Mouse (Mus musculus) ovary, adult 10 weeks (tissue): ENCODE measurements around the gene Kif7. TPM values are rescaled to one million over a fixed set of nuclear protein-coding genes. Genes with fewer than 3 reads are reported as not detected.

Experiments used
- polyA plus RNA-seq: library from polyadenylated mRNA; stranded (reverse); fragments of 350-450 nt; fragmentation: Illumina TruSeq; extraction: RNeasy Lipid Tissue Mini Kit (QIAGEN cat#74804); gene quantifications from one replicate; pipeline ENCODE4 v1.2.3, GENCODE M21; 2014

Kif7 gene
- polyA plus RNA-seq: 0.88 TPM

GRCm38 (mm10) chr7:79715187-79715981 is at the start of gene Kif7:
TSS of gene Kif7 (minus strand) at chr7:79715720.

GRCm38 (mm10) chr7:79742659-79743536 is 27.4 kb upstream of the Kif7 start, which contains the start of the genes Pex11a and Wdr93:
TSS of gene Pex11a (minus strand) at chr7:79743131.
TSS of gene Wdr93 (plus strand) at chr7:79743163.

GRCm38 (mm10) chr7:79732622-79733021 is 17.1 kb upstream of the Kif7 start, which contains the start of gene Plin1:
TSS of gene Plin1 (minus strand) at chr7:79732903.

GRCm38 (mm10) chr7:79659578-79660290 is 55.8 kb downstream of the Kif7 start, which contains the start of gene Ticrr:
TSS of gene Ticrr (plus strand) at chr7:79660196.

Other genes with a start within 250 kb of the Kif7 start
- gene Polg, start 249.4 kb downstream of the Kif7 start, polyA plus RNA-seq: 43.8 TPM
- gene Rhcg, start 98.1 kb downstream of the Kif7 start, polyA plus RNA-seq: not detected
- gene Ticrr, start 55.5 kb downstream of the Kif7 start, polyA plus RNA-seq: 11.4 TPM
- 19.9 TPM for gene Plin1, start 17.2 kb upstream of the Kif7 start, polyA plus RNA-seq
- 14.7 TPM for gene Pex11a, start 27.4 kb upstream of the Kif7 start, polyA plus RNA-seq
- 1.6 TPM for gene Wdr93, start 27.4 kb upstream of the Kif7 start, polyA plus RNA-seq
- gene Mesp1, start 78.1 kb upstream of the Kif7 start, polyA plus RNA-seq: not detected
- gene Mesp2, start 95.0 kb upstream of the Kif7 start, polyA plus RNA-seq: 1.00 TPM
- 16.9 TPM for gene Anpep, start 145.3 kb upstream of the Kif7 start, polyA plus RNA-seq
- gene Ap3s2, start 204.9 kb upstream of the Kif7 start, polyA plus RNA-seq: 42.0 TPM
- 12.3 TPM for gene Arpin, start 219.6 kb upstream of the Kif7 start, polyA plus RNA-seq